Mouse (Mus musculus): ENCODE results near the gene Mapk8ip1. TPM values are rescaled to one million over a fixed set of nuclear protein-coding genes. Genes with fewer than 3 reads are reported as not detected.
A peak's percentile ranks its signal among the peaks of the same experiment; 100 is the strongest.

Gene Mapk8ip1
- total and polyA plus RNA-seq, 2 experiments, result 0.65 to 1.6 TPM

GRCm38 (mm10) chr2:92365568-92365967 is 35.5 kb downstream of the Mapk8ip1 start:
- H3K79me2 ChIP-seq (ENCODE audit: control insufficient read depth, insufficient read depth, low read length), result no peaks in the 10 kb centered on the region

GRCm38 (mm10) chr2:92364086-92364485 is 37.0 kb downstream of the Mapk8ip1 start:
- Histone ChIP-seq H3K36me3 (ENCODE audit: control insufficient read depth, insufficient read depth, low read length) (0 out of 2 replicates have a peak, but pooled peaks cover 2% of the 10 kb centered on the region), H3K9ac (ENCODE audit: low read depth, low read length) (no peak overlapping the region), H3K4me3 (ENCODE audit: insufficient read depth, low read depth, low read length) (no peak overlapping the region), H3K4me1 (ENCODE audit: control insufficient read depth, insufficient read depth, low read length) (no peaks in the 10 kb centered on the region), H3K27me3 (ENCODE audit: control insufficient read depth, insufficient read depth, low read length) (no peaks in the 10 kb centered on the region), H3K79me2 (ENCODE audit: control insufficient read depth, insufficient read depth, low read length) (no peaks in the 10 kb centered on the region), H3K27ac (replicated peaks; ENCODE audit: insufficient read depth, low read depth, low read length) (no peak overlapping the region)
- DNase-seq (ENCODE audit: extremely low read depth, low read depth, low spot score), result no peak
- WGBS, result 93% methylated on average over 4 of the region's 4 CpGs
- TF ChIP-seq POLR2A (IDR thresholded peaks at IDR 0.05; ENCODE audit: extremely low read depth, insufficient read depth, low read length) (no peak), CTCF (IDR thresholded peaks at IDR 0.05; ENCODE audit: low read depth, low read length) (no peak)

More at GRCm38 (mm10) chr2:92365568-92365967, 35.5 kb downstream of the Mapk8ip1 start:
- no peak for DNase-seq (ENCODE audit: extremely low read depth, low read depth, low spot score)
- Histone ChIP-seq H3K9ac (ENCODE audit: low read depth, low read length) (no peak overlapping the region), H3K27ac (replicated peaks; ENCODE audit: insufficient read depth, low read depth, low read length) (no peak overlapping the region), H3K4me1 (ENCODE audit: control insufficient read depth, insufficient read depth, low read length) (no peaks in the 10 kb centered on the region), H3K27me3 (ENCODE audit: control insufficient read depth, insufficient read depth, low read length) (no peaks in the 10 kb centered on the region), H3K36me3 (ENCODE audit: control insufficient read depth, insufficient read depth, low read length) (no peaks in the 10 kb centered on the region), H3K4me3 (ENCODE audit: insufficient read depth, low read depth, low read length) (no peak overlapping the region)
- TF ChIP-seq CTCF (IDR thresholded peaks at IDR 0.05; ENCODE audit: low read depth, low read length), result no peak
- no peak for TF ChIP-seq POLR2A (IDR thresholded peaks at IDR 0.05; ENCODE audit: extremely low read depth, insufficient read depth, low read length)
- WGBS, result 90% methylated on average over 10 of the region's 10 CpGs

- H3K27me3 ChIP-seq (ENCODE audit: control insufficient read depth, insufficient read depth, low read length), result no peaks in the 10 kb centered on the region
- no peak for TF ChIP-seq CTCF (IDR thresholded peaks at IDR 0.05; ENCODE audit: low read depth, low read length)
- no peak for TF ChIP-seq POLR2A (IDR thresholded peaks at IDR 0.05; ENCODE audit: extremely low read depth, insufficient read depth, low read length)
- whole genome bisulfite sequencing, result 99% methylated on average over 6 of the region's 6 CpGs
- peaks cover 2% of the 10 kb centered on the region for H3K36me3 ChIP-seq (ENCODE audit: control insufficient read depth, insufficient read depth, low read length)
- no peaks in the 10 kb centered on the region for H3K4me1 ChIP-seq (ENCODE audit: control insufficient read depth, insufficient read depth, low read length)
- H3K79me2 ChIP-seq (ENCODE audit: control insufficient read depth, insufficient read depth, low read length), result no peaks in the 10 kb centered on the region
- H3K9ac ChIP-seq (ENCODE audit: low read depth, low read length), result no peak overlapping the region
- no peak overlapping the region for H3K27ac ChIP-seq (replicated peaks; ENCODE audit: insufficient read depth, low read depth, low read length)
- DNase-seq (ENCODE audit: extremely low read depth, low read depth, low spot score), result no peak
- no peak overlapping the region for H3K4me3 ChIP-seq (ENCODE audit: insufficient read depth, low read depth, low read length)
Observed at GRCm38 (mm10) chr2:92362571-92363228, 38.4 kb downstream of the Mapk8ip1 start.

GRCm38 (mm10) chr2:92361795-92362194 is 39.3 kb downstream of the Mapk8ip1 start:
- Histone ChIP-seq H3K27ac (replicated peaks; ENCODE audit: insufficient read depth, low read depth, low read length) (no peak overlapping the region), H3K79me2 (ENCODE audit: control insufficient read depth, insufficient read depth, low read length) (no peaks in the 10 kb centered on the region), H3K36me3 (ENCODE audit: control insufficient read depth, insufficient read depth, low read length) (peaks cover 10% of the 10 kb centered on the region), H3K9ac (ENCODE audit: low read depth, low read length) (no peak overlapping the region), H3K27me3 (ENCODE audit: control insufficient read depth, insufficient read depth, low read length) (no peaks in the 10 kb centered on the region), H3K4me1 (ENCODE audit: control insufficient read depth, insufficient read depth, low read length) (no peaks in the 10 kb centered on the region), H3K4me3 (ENCODE audit: insufficient read depth, low read depth, low read length) (no peak overlapping the region)
- TF ChIP-seq CTCF (IDR thresholded peaks at IDR 0.05; ENCODE audit: low read depth, low read length), result no peak
- TF ChIP-seq POLR2A (IDR thresholded peaks at IDR 0.05; ENCODE audit: extremely low read depth, insufficient read depth, low read length), result no peak
- no peak for DNase-seq (ENCODE audit: extremely low read depth, low read depth, low spot score)
- 88% methylated on average over 8 of the region's 8 CpGs for WGBS

- TF ChIP-seq CTCF (IDR thresholded peaks at IDR 0.05; ENCODE audit: low read depth, low read length) (no peak), POLR2A (IDR thresholded peaks at IDR 0.05; ENCODE audit: extremely low read depth, insufficient read depth, low read length) (no peak)
- 45% methylated on average over 12 of the region's 12 CpGs for WGBS
- no peak for DNase-seq (ENCODE audit: extremely low read depth, low read depth, low spot score)
- Histone ChIP-seq H3K36me3 (ENCODE audit: control insufficient read depth, insufficient read depth, low read length) (peaks cover 13% of the 10 kb centered on the region), H3K4me1 (ENCODE audit: control insufficient read depth, insufficient read depth, low read length) (no peaks in the 10 kb centered on the region), H3K79me2 (ENCODE audit: control insufficient read depth, insufficient read depth, low read length) (no peaks in the 10 kb centered on the region), H3K4me3 (ENCODE audit: insufficient read depth, low read depth, low read length) (no peak overlapping the region), H3K27ac (replicated peaks; ENCODE audit: insufficient read depth, low read depth, low read length) (no peak overlapping the region), H3K27me3 (ENCODE audit: control insufficient read depth, insufficient read depth, low read length) (no peaks in the 10 kb centered on the region), H3K9ac (ENCODE audit: low read depth, low read length) (no peak overlapping the region)
Observed at GRCm38 (mm10) chr2:92360893-92361292, 40.2 kb downstream of the Mapk8ip1 start.

- WGBS, result 74% methylated on average over 25 of the region's 25 CpGs
- Histone ChIP-seq H3K27ac (replicated peaks; ENCODE audit: insufficient read depth, low read depth, low read length) (no peak overlapping the region), H3K36me3 (ENCODE audit: control insufficient read depth, insufficient read depth, low read length) (peaks cover 13% of the 10 kb centered on the region), H3K9ac (ENCODE audit: low read depth, low read length) (no peak overlapping the region), H3K79me2 (ENCODE audit: control insufficient read depth, insufficient read depth, low read length) (no peaks in the 10 kb centered on the region), H3K27me3 (ENCODE audit: control insufficient read depth, insufficient read depth, low read length) (no peaks in the 10 kb centered on the region), H3K4me3 (ENCODE audit: insufficient read depth, low read depth, low read length) (no peak overlapping the region), H3K4me1 (ENCODE audit: control insufficient read depth, insufficient read depth, low read length) (no peaks in the 10 kb centered on the region)
- TF ChIP-seq CTCF (IDR thresholded peaks at IDR 0.05; ENCODE audit: low read depth, low read length) (no peak), POLR2A (IDR thresholded peaks at IDR 0.05; ENCODE audit: extremely low read depth, insufficient read depth, low read length) (no peak)
- peak; percentile 60 for DNase-seq (ENCODE audit: extremely low read depth, low read depth, low spot score)
Observed at GRCm38 (mm10) chr2:92360186-92360823, 40.8 kb downstream of the Mapk8ip1 start.
